Mouse (Mus musculus) embryonic facial prominence, embryonic 11.5 days (tissue): ENCODE results near the gene Rnf151. TPM values are rescaled to one million over a fixed set of nuclear protein-coding genes. Genes with fewer than 3 reads are reported as not detected.

Source experiments
- ATAC-seq: fragments of 200-750 bp; cut with Nextera tagmentation; replicated peaks from 2 replicates; pipeline ENCODE4 v1.8.0; 2017; ENCODE audit warnings: low read depth; ENCODE audit not compliant: insufficient number of reproducible peaks, low FRiP score, low TSS enrichment
- DNase-seq: peaks from one replicate; pipeline ENCODE4 v3.0.0-alpha.2; 2015; ENCODE audit warnings: low spot score
- H3K27ac ChIP-seq: fragments of 300-500 bp; sonication (generic); replicated peaks from 2 replicates; pipeline ENCODE4 v1.5.1; 2014; ENCODE audit warnings: mild to moderate bottlenecking, low read depth, low read length, control low read depth
- H3K27me3 ChIP-seq: fragments of 300-500 bp; sonication (generic); 2 replicates; pipeline ENCODE4 v1.6.1; 2014; ENCODE audit warnings: mild to moderate bottlenecking, low read length, moderate library complexity, mixed read lengths; ENCODE audit not compliant: control insufficient read depth, insufficient read depth
- H3K36me3 ChIP-seq: fragments of 300-500 bp; sonication (generic); replicated peaks from 2 replicates; pipeline ENCODE4 v1.6.1; 2014; ENCODE audit warnings: low read depth, mild to moderate bottlenecking, low read length, moderate library complexity, mixed read lengths; ENCODE audit not compliant: control insufficient read depth, insufficient read depth
- H3K4me1 ChIP-seq: fragments of 300-500 bp; sonication (generic); 2 replicates; pipeline ENCODE4 v1.6.1; 2014; ENCODE audit warnings: low read length, mixed read lengths; ENCODE audit not compliant: control insufficient read depth, insufficient read depth
- H3K4me2 ChIP-seq: fragments of 300-500 bp; sonication (generic); 2 replicates; pipeline ENCODE4 v1.6.1; 2014; ENCODE audit warnings: low read depth, mild to moderate bottlenecking, control low read depth, low read length, moderate library complexity
- H3K4me3 ChIP-seq: fragments of 300-500 bp; sonication (generic); 2 replicates; pipeline ENCODE4 v1.5.1; 2014; ENCODE audit warnings: low read depth, low read length, control low read depth
- H3K9ac ChIP-seq: fragments of 300-500 bp; sonication (generic); replicated peaks from 2 replicates; pipeline ENCODE4 v1.6.1; 2014; ENCODE audit warnings: mild to moderate bottlenecking, control low read depth, low read length
- H3K9me3 ChIP-seq: fragments of 300-500 bp; sonication (generic); replicated peaks from 2 replicates; pipeline ENCODE4 v1.6.1; 2016; ENCODE audit warnings: mild to moderate bottlenecking, low read length, inconsistent platforms, mixed read lengths; ENCODE audit not compliant: control insufficient read depth
- WGBS: fragments of 180-500 bp; shearing (Covaris S2); extraction: QIAGEN DNeasy Blood & Tissue Kit; methylation state at CpG from one replicate; pipeline ENCODE4 v1.1.7; 2014; 5-methylcytosine and 5-hydroxymethylcytosine counted together
- polyA plus RNA-seq: library from polyadenylated mRNA; unstranded; fragments of >200 nt; fragmentation: Nextera tagmentation; extraction: Ambion mirVana; gene quantifications from 2 replicates; pipeline ENCODE4 v1.2.1, GENCODE M21; 2014

Rnf151 gene
- polyA plus RNA-seq, 1 experiment from 2014 or later = 0.18 TPM

- WGBS = 1% methylated on average over 29 of the region's 29 CpGs
Measured at GRCm38 (mm10) chr17:24736330-24737051, 18.6 kb upstream of the Rnf151 start, which contains the start of gene Msrb1. Msrb1 (plus strand) TSS chr17:24736642.

GRCm38 (mm10) chr17:24735446-24735845, 17.6 kb upstream of the Rnf151 start:
- no peak overlapping the region for H3K27ac ChIP-seq
- H3K27me3 ChIP-seq = no peaks in the 10 kb centered on the region
- no peak for ATAC-seq
- no peaks in the 10 kb centered on the region for H3K9me3 ChIP-seq
- no peak for DNase-seq
- no peak overlapping the region for H3K4me3 ChIP-seq
- H3K4me2 ChIP-seq = no peak overlapping the region
- no peaks in the 10 kb centered on the region for H3K4me1 ChIP-seq
- 84% methylated on average over 7 of the region's 7 CpGs for WGBS
- no peaks in the 10 kb centered on the region for H3K36me3 ChIP-seq
- H3K9ac ChIP-seq = no peak overlapping the region

More at GRCm38 (mm10) chr17:24736330-24737051, 18.6 kb upstream of the Rnf151 start, which contains the start of gene Msrb1:
- H3K4me1 ChIP-seq = no peaks in the 10 kb centered on the region
- no peaks in the 10 kb centered on the region for H3K9me3 ChIP-seq
- H3K9ac ChIP-seq = peak within 1 kb of the TSS; percentile 64
- H3K36me3 ChIP-seq = no peaks in the 10 kb centered on the region
- peak within 1 kb of the TSS; percentile 73 for H3K4me2 ChIP-seq
- no peak within 1 kb of the TSS; the same call in 1 of the 2 replicates for H3K27ac ChIP-seq
- H3K27me3 ChIP-seq = no peaks in the 10 kb centered on the region
- ATAC-seq (peak; percentile 93), DNase-seq (peak; percentile 99)
- H3K4me3 ChIP-seq = peak within 1 kb of the TSS; percentile 59

GRCm38 (mm10) chr17:24734513-24734912, 16.6 kb upstream of the Rnf151 start:
- no peak for ATAC-seq
- Histone ChIP-seq H3K4me2 (no peak overlapping the region), H3K4me3 (no peak overlapping the region), H3K9ac (no peak overlapping the region), H3K36me3 (no peaks in the 10 kb centered on the region), H3K27ac (no peak overlapping the region), H3K4me1 (no peaks in the 10 kb centered on the region), H3K9me3 (no peaks in the 10 kb centered on the region), H3K27me3 (no peaks in the 10 kb centered on the region)
- no peak for DNase-seq
- WGBS = 77% methylated on average over 1 of the region's 1 CpGs

- Histone ChIP-seq H3K4me3 (no peak overlapping the region), H3K9me3 (no peaks in the 10 kb centered on the region), H3K9ac (no peak overlapping the region), H3K27ac (no peak overlapping the region), H3K4me1 (no peaks in the 10 kb centered on the region), H3K27me3 (no peaks in the 10 kb centered on the region), H3K36me3 (no peaks in the 10 kb centered on the region), H3K4me2 (no peak overlapping the region)
- DNase-seq = no peak
- ATAC-seq = no peak
- WGBS = 92% methylated on average over 21 of the region's 21 CpGs
Measured at GRCm38 (mm10) chr17:24733434-24734050, 15.7 kb upstream of the Rnf151 start.

GRCm38 (mm10) chr17:24732233-24732935, 14.5 kb upstream of the Rnf151 start:
- WGBS = 84% methylated on average over 12 of the region's 12 CpGs
- Histone ChIP-seq H3K4me2 (no peak overlapping the region), H3K9me3 (no peaks in the 10 kb centered on the region), H3K9ac (no peak overlapping the region), H3K4me3 (no peak overlapping the region), H3K27me3 (no peaks in the 10 kb centered on the region), H3K36me3 (no peaks in the 10 kb centered on the region), H3K4me1 (no peaks in the 10 kb centered on the region), H3K27ac (no peak overlapping the region)
- DNase-seq (no peak), ATAC-seq (no peak)

GRCm38 (mm10) chr17:24730787-24731186, 12.9 kb upstream of the Rnf151 start:
- no peaks in the 10 kb centered on the region for H3K27me3 ChIP-seq

GRCm38 (mm10) chr17:24729067-24729466, 11.2 kb upstream of the Rnf151 start:
- 82% methylated on average over 6 of the region's 6 CpGs for WGBS

More at GRCm38 (mm10) chr17:24730787-24731186, 12.9 kb upstream of the Rnf151 start:
- no peak overlapping the region for H3K27ac ChIP-seq
- H3K4me2 ChIP-seq = no peak overlapping the region
- DNase-seq (no peak), ATAC-seq (no peak)
- H3K9ac ChIP-seq = no peak overlapping the region
- H3K4me1 ChIP-seq = no peaks in the 10 kb centered on the region
- H3K4me3 ChIP-seq = no peak overlapping the region
- H3K9me3 ChIP-seq = no peaks in the 10 kb centered on the region
- no peaks in the 10 kb centered on the region for H3K36me3 ChIP-seq
- 81% methylated on average over 14 of the region's 14 CpGs for WGBS

More at GRCm38 (mm10) chr17:24729067-24729466, 11.2 kb upstream of the Rnf151 start:
- ATAC-seq = no peak
- Histone ChIP-seq H3K4me2 (no peak overlapping the region), H3K4me3 (no peak overlapping the region), H3K4me1 (no peaks in the 10 kb centered on the region), H3K9ac (no peak overlapping the region), H3K27ac (no peak overlapping the region), H3K27me3 (no peaks in the 10 kb centered on the region), H3K9me3 (no peaks in the 10 kb centered on the region), H3K36me3 (no peaks in the 10 kb centered on the region)
- no peak for DNase-seq
